Mouse (Mus musculus) telencephalon, adult 2 months (tissue): ENCODE measurements around the gene Tekt1.

ENCODE experiments used
- DNase-seq: peaks from one replicate; pipeline ENCODE4 v3.0.0-alpha.2; 2011; ENCODE audit warnings: low read depth, low spot score

Gene Tekt1

DNA sequence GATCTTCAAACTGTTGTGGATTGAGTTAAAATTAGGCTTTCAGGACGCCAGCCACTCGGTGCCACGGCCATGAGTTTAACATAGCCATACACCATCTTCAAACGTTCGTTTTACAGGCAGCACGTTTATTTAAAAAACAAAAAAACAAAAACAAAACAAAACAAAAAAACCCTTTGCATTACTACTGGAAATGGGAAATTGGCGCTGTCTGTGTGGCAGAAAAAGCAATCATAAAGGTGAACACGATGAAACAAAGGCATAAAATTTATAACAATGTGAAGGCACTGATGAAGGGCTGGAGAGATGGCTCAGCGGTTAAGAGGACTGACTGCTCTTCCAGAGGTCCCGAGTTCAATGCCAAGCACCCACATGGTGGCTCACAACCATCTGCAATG lies at the start of gene Tekt1:
Gene Tekt1, minus strand, starts transcription at position 96 of the 395 bp plus-strand sequence.
- no peak for DNase-seq

DNA sequence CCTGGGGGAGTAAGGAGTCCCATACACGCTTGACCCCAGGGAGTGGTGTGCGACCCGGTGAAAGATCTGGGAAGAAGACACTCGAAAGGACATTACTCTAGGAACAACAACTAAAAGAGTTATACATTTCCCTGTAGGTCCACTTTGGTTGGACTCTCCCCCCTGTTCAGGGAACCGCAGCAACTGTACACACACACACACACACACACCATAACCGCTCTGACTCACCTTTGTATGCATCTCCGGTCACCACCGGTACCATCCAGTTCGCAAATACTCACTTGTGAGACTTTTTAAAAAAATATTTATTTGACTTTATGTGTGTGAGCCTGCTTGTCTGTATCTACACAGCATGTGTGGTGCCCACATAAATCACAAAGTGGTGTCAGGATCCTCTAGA lies 49.7 kb upstream of the Tekt1 start:
- no peak for DNase-seq

DNA sequence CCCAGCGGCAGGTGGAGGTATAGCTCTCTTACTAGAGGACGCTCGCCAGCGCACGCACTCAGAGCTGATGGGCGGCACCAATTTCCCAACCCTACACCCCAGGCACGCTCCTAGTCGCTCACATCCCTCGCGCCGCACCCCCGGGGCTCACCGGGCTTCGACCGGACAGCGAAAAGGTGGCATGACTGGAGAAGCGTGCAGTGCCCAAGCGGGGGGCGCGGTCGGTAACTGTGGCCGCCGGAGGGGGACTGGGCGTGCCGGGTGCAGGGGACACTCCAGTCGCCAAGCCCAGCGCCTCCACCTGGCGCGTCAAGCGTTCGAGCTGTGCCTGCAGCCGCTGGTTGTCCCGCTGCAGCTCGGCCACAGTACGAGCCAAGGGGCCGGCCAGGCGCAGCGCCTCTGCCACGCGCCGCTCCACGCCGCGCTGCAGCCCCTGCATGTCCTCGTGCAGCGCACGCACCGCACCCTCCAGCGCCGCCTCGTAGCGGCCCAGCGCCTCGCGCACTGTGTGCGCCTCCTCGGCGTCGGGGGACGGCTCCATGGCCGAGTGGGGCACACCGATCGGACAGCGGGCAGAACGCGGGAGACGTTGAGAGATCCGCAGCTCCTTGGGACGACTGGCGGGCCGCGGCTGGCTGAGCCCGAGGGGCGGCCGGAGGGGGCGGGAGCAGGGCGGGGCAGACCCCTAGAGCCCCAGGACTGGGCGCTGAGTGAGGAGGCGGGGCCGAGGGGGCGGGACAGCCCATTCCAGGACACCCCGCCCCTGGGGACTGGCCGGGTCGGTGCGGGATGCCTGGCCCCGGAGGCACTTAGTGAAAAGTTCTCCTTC lies 49.1 kb upstream of the Tekt1 start, which contains the start of gene Smtnl2:
Gene Smtnl2, minus strand, starts transcription at position 621 of the 829 bp plus-strand sequence.
- no peak for DNase-seq

DNA sequence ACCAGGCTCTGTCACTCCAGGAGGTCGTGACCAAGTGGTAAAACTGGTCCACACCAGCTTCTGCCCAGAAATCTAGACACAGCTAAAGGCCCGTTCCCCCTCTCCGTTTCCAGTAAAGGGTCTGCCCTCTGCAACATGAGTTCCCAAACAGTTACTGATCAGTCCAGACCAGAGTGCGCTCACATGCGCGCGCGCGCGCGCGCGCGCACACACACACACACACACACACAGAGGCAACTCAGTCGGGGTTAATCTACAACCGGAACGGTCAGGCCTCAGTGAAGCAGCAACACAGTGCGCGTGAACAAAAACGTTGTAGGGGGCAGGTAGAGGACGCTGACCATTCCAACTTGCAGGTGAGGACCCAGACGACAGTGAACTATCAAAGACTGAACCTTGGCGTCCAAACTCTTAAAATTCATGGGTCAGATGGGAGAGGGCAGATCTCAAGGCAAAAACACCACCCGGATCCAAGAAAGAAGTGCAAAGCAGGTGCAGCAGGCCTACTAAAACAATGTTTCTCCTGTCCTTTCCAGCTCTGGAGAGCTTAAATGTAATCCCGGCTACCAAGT lies 48.4 kb upstream of the Tekt1 start:
- DNase-seq, result no peak

DNA sequence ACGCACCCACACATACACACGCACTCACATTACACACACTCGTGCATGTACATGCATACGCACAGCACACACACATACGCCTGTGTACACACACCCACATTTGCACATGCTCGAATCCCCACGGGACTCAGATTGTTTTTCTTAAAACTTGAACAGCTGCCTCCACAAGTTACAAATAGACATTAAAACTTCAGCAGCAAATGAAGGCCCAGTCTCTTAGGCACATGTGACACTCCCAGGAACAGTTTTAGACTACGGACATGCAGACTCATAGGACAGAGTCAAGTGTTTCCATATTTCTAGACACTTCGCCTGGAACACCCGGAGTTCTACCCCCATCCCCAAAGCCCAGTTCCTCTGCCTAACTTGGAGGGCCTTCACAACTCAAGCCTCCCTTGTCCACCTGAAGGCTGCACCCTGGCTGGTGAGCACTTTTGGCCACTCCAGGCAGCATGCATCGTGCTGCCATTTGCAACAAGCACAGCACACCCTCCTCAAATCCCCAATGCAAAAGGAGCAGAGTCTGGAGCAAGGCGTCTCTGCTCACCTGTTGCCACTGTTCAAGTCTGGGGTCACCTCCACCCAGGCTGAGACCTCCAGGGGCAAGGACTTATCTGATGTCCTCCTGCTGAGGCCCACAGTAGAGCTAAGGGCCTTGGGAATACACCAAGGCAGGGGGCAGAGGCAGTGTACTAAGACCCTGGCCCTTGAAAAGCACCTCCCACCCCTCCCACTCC lies 47.6 kb upstream of the Tekt1 start:
- no peak for DNase-seq

DNA sequence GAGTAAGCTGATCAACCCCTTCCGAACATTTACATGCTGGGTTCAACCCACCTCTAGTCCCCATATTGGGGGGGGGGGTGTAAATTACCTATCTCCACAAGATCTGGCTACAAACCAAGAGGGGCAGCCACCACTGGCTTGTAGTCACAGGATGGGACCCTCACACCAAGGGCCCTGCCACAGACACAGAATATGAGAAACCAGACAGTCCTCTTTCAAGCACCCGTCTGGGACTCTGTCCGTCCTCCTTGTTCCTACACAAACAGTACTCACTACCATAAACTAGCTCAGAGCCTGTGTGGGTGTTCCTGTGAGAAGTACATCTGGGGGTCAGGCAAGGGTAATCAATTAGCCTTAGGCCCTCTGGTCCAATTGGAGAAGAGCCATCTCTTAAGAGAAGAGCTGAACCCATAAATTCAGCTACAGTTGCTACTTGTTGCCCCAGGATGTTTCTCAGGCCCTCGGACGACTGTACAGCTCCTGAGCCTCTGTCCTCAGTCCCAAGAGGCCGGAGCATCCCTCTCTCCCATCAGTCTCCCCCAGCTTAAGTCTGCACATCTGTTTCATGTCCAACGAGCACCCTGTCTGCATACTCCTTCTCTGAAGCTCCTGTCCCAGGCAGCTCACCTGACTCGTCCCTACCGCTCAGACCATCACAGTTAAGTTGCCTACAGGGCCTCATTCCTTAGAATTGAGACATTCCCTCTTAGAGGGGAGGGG lies 46.4 kb upstream of the Tekt1 start:
- DNase-seq, result no peak

DNA sequence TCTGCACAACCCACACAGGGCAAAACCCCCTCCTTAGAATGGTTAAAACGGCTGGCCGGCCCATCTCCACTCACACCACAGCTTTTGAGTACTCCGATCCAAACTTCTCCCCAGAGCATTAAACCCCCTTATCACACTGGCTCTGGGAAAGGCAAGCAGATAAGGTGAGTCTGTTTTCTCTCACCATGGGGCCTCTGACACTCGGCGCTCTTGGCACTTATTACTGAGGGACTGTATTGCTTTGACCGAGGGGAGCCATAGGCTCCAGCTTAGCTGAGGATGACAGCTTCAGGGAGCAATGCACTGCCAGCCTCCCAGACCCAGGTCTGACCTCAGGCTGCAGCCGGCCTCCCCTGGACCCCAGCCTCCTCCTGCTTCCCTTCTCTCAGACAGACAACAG lies 45.3 kb upstream of the Tekt1 start:
- no peak for DNase-seq

DNA sequence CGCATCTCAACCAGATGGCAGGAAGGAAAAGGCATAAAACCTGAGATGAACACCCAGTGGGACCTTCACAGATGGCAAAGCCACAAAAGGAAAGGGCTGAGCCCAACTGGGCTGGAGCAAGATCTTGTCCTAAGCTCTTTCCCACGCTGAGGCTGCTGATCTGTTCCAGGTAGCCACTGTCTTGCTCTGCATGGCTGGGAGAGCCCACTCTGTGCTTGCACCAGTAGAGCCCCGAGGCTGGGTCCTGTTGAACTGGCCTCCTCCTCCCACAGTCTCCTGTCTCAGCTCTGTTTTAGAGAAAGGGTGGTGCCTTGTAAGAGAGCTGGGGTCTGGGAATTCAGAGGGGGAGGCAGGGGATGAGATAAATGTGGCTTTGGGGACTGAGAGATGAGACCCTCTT lies 44.8 kb upstream of the Tekt1 start:
- DNase-seq, result no peak

DNA sequence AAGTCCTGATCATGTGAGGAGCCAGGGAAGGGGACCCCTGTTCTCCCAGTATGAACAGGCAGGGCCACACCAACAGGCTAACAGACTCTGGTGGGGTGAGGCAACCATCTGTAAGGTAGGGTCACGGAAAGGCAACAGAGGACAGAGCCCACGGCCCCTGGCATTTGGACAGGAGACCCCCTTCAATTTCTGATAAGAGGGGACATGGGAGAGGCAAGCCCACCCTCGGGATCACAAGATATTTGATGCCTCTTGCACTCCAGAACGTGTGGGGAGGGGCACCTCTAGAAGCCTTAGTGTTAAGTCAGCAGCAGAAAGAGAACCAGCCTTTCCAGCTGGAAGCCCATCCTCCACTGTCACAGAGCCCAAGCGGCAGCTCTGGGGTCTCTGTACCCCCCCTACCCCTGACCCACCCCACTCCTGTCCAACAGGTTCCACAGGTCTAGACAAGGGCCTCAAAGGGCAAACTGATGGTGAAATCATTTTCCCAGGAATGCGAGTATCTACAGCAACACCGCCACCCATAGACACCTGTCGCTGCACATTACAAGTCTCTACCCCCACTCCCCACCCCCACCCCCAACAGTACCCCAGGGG lies 43.9 kb upstream of the Tekt1 start:
- DNase-seq, result no peak

DNA sequence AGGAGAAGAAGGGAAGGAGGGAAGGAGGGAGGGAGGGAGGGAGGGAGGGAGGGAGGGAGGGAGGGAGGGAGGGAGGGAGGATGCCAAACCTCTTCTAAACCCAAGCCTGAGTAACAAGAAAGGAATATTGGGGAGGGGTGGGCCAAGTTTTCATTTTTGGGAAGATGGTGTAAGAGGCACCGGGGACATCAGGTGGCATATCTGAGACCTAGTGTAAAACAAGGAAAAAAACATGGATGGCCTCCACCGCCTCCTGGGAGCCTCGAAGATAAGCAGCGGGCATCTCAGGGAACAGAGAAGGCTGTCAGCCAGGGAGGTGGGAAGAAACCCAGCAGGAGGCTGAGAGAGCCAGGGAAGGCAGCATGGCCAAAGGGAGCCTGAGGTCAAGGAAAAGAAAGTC lies 43.3 kb upstream of the Tekt1 start:
- no peak for DNase-seq

DNA sequence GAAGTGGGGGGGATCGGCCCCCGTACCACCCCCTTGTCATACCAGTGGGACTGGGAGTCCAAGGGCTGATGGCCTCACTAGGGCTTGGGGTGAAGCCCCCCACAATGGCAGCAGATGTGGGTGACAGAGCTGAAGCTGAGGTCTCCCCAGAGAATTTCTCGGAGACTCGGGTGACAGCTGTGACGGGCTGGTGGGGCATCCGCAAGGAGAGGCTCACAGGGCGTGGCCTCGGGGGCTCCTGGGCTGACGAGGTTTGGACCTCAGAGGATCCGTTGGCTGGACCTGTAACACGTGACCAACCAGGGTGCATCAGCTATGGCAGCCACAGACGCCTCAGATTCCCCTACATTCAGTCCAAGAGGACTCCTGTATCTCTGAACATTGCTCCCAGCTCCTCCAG lies 40.7 kb upstream of the Tekt1 start:
- no peak for DNase-seq

DNA sequence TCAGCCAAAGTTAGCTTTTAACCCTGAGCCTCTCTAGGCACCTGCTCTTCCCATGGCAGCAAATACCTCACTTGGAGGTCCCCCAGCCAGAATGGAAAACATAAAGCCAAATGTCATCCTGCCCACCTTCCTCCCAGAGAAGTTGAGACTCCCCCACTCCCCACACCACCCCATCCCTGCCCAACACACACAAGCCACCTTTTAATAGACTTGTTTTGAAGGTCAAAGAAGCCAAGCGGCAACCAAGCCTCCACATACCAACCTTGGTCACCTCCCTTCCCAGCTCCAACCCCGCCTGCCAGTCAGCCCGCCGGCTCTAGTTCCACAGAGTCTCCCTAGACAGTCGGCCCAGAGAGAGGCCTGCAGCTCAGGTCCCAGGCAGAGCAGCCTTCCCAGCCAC lies 39.8 kb upstream of the Tekt1 start:
- no peak for DNase-seq

DNA sequence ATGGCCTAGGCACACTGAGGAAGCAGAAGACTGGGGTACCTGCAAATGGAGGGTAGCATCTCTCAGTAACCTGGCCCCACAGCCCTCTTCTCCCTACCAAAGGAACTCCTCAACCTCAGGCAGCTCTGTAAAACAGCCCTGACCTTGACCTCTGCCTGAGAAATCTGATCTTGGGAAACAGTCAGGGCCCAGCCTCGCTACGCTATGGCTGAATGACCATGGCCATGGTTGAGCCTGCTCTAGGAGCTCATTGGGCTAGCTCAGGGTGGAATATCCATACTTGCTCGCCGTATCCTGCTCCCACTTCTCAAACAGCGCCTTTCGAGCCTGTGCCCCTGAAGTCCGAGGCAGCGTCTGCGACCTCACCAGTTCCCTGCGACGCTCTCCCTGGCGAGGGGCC lies 38.8 kb upstream of the Tekt1 start:
- no peak for DNase-seq

DNA sequence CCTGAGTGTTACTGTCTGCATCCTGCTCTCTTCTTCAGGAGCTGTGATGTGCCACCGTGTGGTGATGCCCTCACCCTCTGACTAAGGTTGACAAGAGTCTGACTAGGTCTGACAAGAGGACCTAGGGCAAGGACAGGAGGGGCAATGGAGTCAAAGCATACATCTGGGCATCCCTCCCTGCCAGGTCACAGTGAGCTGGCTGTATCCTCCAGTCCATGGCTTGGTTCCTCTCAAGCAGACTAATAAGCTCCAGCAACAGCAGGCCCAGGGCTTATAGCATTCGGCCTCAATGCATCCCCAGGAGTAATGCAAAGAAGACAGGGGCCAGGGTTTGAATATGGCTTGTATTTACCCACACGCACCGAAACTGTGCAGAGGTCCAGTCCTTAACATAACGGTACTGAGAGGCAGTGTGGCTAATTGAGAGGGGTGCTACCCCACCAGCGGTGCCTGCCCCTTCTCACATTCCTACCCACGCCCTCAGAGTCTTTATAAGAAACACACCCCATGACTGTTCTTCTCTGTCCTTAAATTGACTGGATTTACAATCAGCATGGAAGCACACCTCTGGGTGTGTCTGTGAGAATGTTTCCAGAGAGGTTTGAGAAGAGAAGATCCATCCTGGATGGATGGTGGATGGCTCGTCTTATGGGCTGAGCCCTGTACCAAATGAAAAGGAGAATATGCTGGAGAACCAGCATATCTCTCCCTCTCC lies 35.7 kb upstream of the Tekt1 start:
- DNase-seq, result no peak

DNA sequence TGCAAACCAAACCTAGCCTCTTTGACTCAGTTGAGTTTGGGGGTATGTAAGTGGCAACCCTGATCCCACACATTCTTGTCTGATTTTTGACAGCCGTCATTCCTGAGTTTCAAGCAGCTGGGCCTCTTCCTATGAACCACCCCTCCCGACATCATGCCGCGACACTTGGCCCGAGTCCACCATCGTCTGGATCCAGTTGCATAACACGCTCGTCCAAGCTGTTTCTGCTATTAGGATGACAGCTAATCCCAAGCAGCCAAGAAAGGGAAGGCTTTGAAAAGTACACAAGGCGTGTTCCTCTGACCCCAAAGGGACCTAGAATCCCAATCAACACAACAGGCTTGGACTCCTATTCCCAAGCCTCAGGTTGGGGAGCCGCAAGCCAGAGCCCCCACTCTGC lies 34.8 kb upstream of the Tekt1 start:
- no peak for DNase-seq

DNA sequence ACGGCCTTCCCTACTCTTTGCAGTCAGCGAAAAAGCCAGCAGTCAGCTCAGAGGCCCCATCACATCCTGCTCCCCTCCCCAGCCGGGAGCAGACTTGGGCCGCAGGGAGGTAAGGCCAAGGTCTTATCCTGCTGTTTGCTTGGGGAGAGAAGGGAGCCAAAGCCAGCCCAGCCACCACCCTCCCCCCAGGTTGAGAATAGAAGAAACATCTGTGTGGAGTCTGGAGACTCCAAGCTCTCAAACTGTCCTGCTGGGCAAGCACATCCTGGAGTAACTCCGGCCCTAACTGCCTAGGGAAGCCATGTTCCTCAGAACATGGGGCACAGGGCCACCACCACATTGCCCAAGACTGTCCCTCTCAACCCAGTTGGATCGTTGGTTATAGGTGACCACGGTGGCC lies 34.4 kb upstream of the Tekt1 start:
- DNase-seq, result no peak

DNA sequence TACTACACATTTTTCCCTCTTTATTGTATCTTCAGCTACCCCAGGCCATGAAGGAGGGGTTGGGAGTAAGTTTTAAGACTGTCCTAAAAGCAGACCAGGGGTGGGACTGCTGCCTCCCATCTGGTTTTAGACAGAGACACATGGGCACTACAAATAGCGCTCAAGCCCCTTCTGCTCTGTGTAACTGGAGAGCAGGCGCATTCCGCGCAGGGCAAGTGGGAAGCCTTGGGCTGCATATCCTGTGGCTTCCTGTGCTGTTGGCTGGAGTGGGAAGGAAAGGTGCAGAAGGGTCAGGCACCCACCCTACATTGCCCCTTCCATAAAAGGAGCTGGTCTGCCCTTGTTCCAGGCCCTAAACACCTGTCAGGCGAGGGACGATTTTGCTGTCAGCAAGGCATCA lies 33.4 kb upstream of the Tekt1 start:
- DNase-seq, result no peak

DNA sequence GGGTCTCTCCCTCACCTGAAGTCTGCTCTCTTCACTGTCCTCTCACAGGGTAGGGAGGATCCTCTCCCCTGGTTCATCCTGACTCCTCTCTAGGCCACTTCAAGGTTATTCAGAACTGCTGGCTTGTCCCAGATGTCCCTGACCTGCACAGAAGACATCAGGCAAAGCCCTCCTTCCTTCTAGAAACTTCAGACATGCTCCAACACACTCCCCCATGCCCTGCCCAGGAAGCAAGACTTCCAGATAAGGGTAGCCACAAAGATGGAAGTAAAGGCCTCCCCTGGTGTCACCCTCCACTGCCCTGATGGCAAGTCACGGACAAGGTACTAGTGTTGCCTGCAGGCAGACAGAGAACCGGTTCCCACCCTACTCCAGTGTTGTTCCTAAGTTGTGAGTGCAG lies 32.5 kb upstream of the Tekt1 start:
- no peak for DNase-seq

DNA sequence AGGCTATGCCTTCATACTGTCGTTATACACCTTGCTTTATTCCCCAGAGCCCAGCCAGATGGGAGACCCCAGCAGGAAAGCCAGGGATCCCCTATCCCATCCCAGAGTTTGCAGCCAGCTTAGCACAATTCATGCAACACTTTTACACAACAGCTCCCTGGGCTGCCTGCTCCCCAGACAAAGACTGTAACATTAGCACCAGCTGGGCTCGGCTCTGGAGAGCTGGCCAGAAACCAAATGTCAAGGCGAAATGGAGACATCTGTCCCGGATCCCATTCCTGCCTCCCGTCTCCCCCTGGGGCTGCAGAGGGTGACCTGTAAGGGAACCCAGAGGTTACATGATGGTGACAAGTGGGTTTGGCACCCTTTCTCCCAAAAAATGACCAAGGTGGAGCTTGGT lies 31.4 kb upstream of the Tekt1 start:
- DNase-seq, result no peak

DNA sequence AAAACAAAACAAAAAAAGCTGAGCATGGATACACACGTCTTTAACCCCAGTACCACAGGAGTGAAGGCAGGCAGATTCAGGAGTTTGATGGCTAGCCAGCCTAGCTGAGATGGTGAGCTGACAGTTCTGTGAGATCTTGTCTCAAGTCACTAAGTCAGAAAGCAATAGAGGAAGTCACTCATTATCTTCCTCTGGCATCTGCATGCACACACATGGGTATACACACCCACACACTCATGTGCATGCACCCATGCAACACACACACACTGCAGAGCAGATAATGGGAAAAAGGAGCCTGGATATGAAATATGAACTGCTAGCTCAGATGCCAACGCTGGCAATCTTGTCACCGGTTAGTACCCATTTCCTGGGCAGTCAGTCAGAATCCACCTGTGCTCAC lies 31.0 kb upstream of the Tekt1 start:
- DNase-seq, result no peak

DNA sequence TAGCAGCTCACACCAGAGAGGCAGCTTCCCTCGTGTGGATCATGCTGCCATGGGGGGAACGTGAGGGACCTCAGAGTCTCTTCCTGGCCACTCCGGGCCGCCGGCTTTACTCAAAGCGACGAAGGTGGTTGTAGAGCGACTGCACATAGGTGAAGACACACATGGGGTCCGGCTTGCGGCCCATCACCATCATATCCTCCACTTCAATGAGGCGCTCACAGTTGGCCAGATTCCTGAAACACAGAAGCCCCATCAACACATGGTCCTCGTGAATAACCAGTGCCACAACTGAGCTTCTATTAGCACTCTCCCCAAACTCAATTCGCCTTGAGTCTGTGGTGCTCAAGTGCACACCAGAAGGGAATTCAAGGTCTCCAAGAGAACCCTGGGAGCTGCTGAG lies 28.9 kb upstream of the Tekt1 start:
- DNase-seq, result no peak
